Mouse (Mus musculus): ENCODE results near the gene Pum2.

- TF ChIP-seq POLR2A (IDR thresholded peaks at IDR 0.05; ENCODE audit: insufficient read depth, low read depth, low read length) (no peak), CTCF (IDR thresholded peaks at IDR 0.05; ENCODE audit: insufficient read depth, low read depth, low read length) (no peak)
Observed at GRCm38 (mm10) chr12:8673121-8673973, 587 bp upstream of the Pum2 start.
